Mouse (Mus musculus) midbrain, embryonic 16.5 days (tissue): Measurements from ENCODE around the gene Caskin1. TPM values are rescaled to one million over a fixed set of nuclear protein-coding genes. Genes with fewer than 3 reads are reported as not detected.
A peak's percentile ranks its signal among the peaks of the same experiment; 100 is the strongest.
"Not testable (repeated sequence)": the region's sequence is repeated elsewhere in the genome, so short reads cannot be mapped to it uniquely, and the experiment has no call there.

Experiments
- ATAC-seq: fragments of 200-750 bp; cut with Nextera tagmentation; 2 replicates; pipeline ENCODE4 v1.8.0; 2017; ENCODE audit warnings: moderate TSS enrichment
- H3K27ac ChIP-seq: fragments of 300-500 bp; sonication (generic); 2 replicates; pipeline ENCODE4 v1.5.1; 2014; ENCODE audit warnings: mild to moderate bottlenecking, low read length, mixed read lengths
- H3K27me3 ChIP-seq: fragments of 300-500 bp; sonication (generic); 2 replicates; pipeline ENCODE4 v1.6.1; 2014; ENCODE audit warnings: low read depth, low read length, mixed read lengths; ENCODE audit not compliant: control insufficient read depth, insufficient read depth
- H3K36me3 ChIP-seq: fragments of 300-500 bp; sonication (generic); 2 replicates; pipeline ENCODE4 v1.6.1; 2014; ENCODE audit warnings: mild to moderate bottlenecking, low read length, moderate library complexity, mixed read lengths; ENCODE audit not compliant: control insufficient read depth, insufficient read depth
- H3K4me1 ChIP-seq: fragments of 300-500 bp; sonication (generic); 2 replicates; pipeline ENCODE4 v1.6.1; 2014; ENCODE audit warnings: mild to moderate bottlenecking, low read length, mixed read lengths; ENCODE audit not compliant: control insufficient read depth, insufficient read depth
- H3K4me2 ChIP-seq: fragments of 300-500 bp; sonication (generic); 2 replicates; pipeline ENCODE4 v1.6.1; 2014; ENCODE audit warnings: mild to moderate bottlenecking, low read length, mixed read lengths
- H3K4me3 ChIP-seq: fragments of 300-500 bp; sonication (generic); 2 replicates; pipeline ENCODE4 v1.5.1; 2014; ENCODE audit warnings: low read depth, mild to moderate bottlenecking, low read length, moderate library complexity, mixed read lengths
- H3K9ac ChIP-seq: fragments of 300-500 bp; sonication (generic); 2 replicates; pipeline ENCODE4 v1.6.1; 2014; ENCODE audit warnings: low read depth, low read length, mixed read lengths
- H3K9me3 ChIP-seq: fragments of 300-500 bp; sonication (generic); replicated peaks from 2 replicates; pipeline ENCODE4 v1.6.1; 2014; ENCODE audit warnings: mild to moderate bottlenecking, low read length, mixed read lengths; ENCODE audit not compliant: control insufficient read depth, poor library complexity, severe bottlenecking
- WGBS: fragments of 180-500 bp; shearing (Covaris S2); extraction: QIAGEN DNeasy Blood & Tissue Kit; methylation state at CpG from one replicate; pipeline ENCODE4 v1.1.7; 2014; 5-methylcytosine and 5-hydroxymethylcytosine counted together
- polyA plus RNA-seq: library from polyadenylated mRNA; unstranded; fragments of >200 nt; fragmentation: Nextera tagmentation; extraction: Ambion mirVana; gene quantifications from 2 replicates; pipeline ENCODE4 v1.2.1, GENCODE M21; 2015

Gene Caskin1
- polyA plus RNA-seq, 1 experiment from 2014 or later = 45.7 TPM

DNA sequence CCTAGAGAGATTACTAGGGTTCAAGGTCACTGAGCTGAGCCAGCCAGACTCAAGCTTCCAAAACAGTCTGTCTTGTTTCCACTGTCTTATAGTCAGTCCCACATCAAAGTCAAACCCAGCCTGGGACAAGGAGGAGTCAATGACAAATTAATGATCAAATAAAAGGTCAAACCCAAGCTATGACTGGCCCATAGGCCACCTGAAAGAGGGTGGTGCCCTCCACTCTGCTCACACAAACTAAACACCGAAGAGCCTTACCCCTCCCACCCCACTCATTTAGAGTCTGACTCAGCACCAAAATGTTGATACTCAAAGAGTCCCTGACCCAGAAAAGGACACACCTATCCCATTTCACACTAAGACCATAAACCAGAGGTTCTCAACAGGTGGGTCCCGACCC lies 35.0 kb upstream of the Caskin1 start:
- Histone ChIP-seq H3K27ac (no peak overlapping the region), H3K27me3 (no peaks in the 10 kb centered on the region), H3K9me3 (no peaks in the 10 kb centered on the region), H3K4me2 (peak overlapping the region; percentile 78), H3K4me1 (peaks cover 14% of the 10 kb centered on the region), H3K4me3 (no peak overlapping the region), H3K36me3 (peaks cover 23% of the 10 kb centered on the region), H3K9ac (no peak overlapping the region)
- 91% methylated on average over 2 of the region's 2 CpGs for WGBS
- no peak for ATAC-seq

GRCm38 (mm10) chr17:24454218-24454755 lies 34.1 kb upstream of the Caskin1 start:
- H3K4me1 ChIP-seq = peaks cover 14% of the 10 kb centered on the region
- H3K4me3 ChIP-seq = peak overlapping the region; percentile 72
- H3K9ac ChIP-seq = peak overlapping the region; percentile 82
- peak overlapping the region; percentile 93 for H3K27ac ChIP-seq
- WGBS = 7% methylated on average over 14 of the region's 14 CpGs
- H3K36me3 ChIP-seq = peaks cover 17% of the 10 kb centered on the region
- no peak for ATAC-seq
- no peaks in the 10 kb centered on the region for H3K27me3 ChIP-seq
- H3K9me3 ChIP-seq = no peaks in the 10 kb centered on the region
- H3K4me2 ChIP-seq = peak overlapping the region; percentile 78

GRCm38 (mm10) chr17:24454756-24455522 lies 33.5 kb upstream of the Caskin1 start:
- peak overlapping the region; percentile 78 for H3K4me2 ChIP-seq
- H3K4me1 ChIP-seq = peaks cover 14% of the 10 kb centered on the region
- under 1% methylated on average over 67 of the region's 67 CpGs for WGBS
- peak overlapping the region; percentile 72 for H3K4me3 ChIP-seq
- H3K36me3 ChIP-seq = peaks cover 12% of the 10 kb centered on the region; the same call in 1 of the 2 replicates
- no peaks in the 10 kb centered on the region for H3K9me3 ChIP-seq
- peak overlapping the region; percentile 93 for H3K27ac ChIP-seq
- peak; percentile 94 for ATAC-seq
- H3K27me3 ChIP-seq = no peaks in the 10 kb centered on the region
- peak overlapping the region; percentile 82 for H3K9ac ChIP-seq

- H3K4me3 ChIP-seq = peak overlapping the region; percentile 72
- not testable (repeated sequence) for H3K9me3 ChIP-seq, H3K36me3 ChIP-seq, H3K9ac ChIP-seq, H3K27me3 ChIP-seq, ATAC-seq
- H3K4me1 ChIP-seq = peaks cover 14% of the 10 kb centered on the region
- WGBS = 54% methylated on average over 10 of the region's 10 CpGs
- 0 out of 2 replicates have a peak overlapping the region, but pooled peaks have one; percentile 5 for H3K27ac ChIP-seq
- H3K4me2 ChIP-seq = peak overlapping the region; percentile 39
Measured at GRCm38 (mm10) chr17:24455523-24456206, 32.7 kb upstream of the Caskin1 start.

DNA sequence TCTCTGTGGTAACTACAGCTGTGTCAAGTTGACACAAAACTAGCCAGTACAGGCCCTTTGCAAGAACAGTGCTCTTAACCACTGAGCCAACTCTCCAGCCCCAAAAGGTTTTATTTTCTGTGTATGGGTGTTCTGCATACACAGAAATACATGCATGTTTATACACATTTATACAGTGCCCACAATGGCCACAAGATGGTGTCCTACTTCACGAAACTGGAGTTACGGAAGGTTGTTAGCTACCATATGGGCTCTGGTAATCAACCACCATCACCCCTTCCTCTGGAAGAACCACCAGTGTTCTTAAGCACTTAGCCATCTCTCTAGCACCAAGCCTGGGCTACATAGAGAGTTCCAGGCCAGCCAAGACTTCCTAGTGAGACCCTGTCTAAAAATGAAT lies 26.8 kb upstream of the Caskin1 start:
- no peaks in the 10 kb centered on the region for H3K27me3 ChIP-seq
- H3K27ac ChIP-seq = no peak overlapping the region
- H3K4me1 ChIP-seq = no peaks in the 10 kb centered on the region
- no peaks in the 10 kb centered on the region for H3K9me3 ChIP-seq
- no peak overlapping the region for H3K4me3 ChIP-seq
- WGBS = 77% methylated on average over 2 of the region's 2 CpGs
- H3K4me2 ChIP-seq = no peak overlapping the region
- ATAC-seq = no peak
- H3K9ac ChIP-seq = no peak overlapping the region
- H3K36me3 ChIP-seq = no peaks in the 10 kb centered on the region

GRCm38 (mm10) chr17:24462932-24463331 lies 25.5 kb upstream of the Caskin1 start:
- Histone ChIP-seq H3K9ac (no peak overlapping the region), H3K4me3 (no peak overlapping the region), H3K9me3 (no peaks in the 10 kb centered on the region), H3K27ac (no peak overlapping the region), H3K27me3 (no peaks in the 10 kb centered on the region), H3K4me1 (no peaks in the 10 kb centered on the region), H3K36me3 (no peaks in the 10 kb centered on the region), H3K4me2 (no peak overlapping the region)
- 93% methylated on average over 1 of the region's 1 CpGs for whole genome bisulfite sequencing
- ATAC-seq = no peak

DNA sequence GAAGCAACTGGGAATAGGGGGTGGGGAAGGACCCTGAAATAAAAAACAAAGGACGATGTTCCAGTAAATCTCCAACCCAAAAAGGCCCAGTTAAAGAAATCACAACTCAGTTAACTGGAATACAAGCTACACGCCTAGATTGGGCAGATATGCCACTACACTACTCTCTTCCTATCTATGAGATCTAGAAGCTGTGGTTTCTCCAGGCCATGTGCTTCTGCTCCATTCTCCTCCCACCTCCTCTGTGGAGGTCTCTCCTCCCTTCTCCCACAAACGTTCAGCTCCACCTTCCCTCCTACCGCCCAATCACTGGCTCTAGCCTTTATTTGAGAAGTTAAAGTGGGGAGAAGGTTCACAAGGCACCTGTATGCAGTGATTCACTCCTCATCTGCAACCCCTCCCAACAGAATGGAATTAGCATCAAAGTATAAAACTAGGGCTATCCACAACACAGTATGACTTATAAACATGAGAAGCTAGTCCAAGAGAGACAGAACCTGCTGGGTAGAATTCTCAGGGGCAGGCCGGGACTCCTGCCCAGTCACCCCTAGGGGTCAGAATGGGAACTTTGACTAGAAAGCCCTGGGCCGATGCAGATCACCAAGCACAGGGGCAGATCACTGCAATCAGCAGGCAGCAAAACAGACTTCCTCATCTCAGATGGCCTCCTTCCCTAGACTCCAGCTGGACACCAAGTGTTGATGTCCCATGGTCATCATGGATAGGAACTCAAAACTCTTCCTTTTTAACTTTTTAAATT lies 24.8 kb upstream of the Caskin1 start:
- Histone ChIP-seq H3K4me2 (no peak overlapping the region), H3K27me3 (no peaks in the 10 kb centered on the region), H3K4me1 (no peaks in the 10 kb centered on the region), H3K9ac (no peak overlapping the region), H3K36me3 (no peaks in the 10 kb centered on the region), H3K9me3 (no peaks in the 10 kb centered on the region), H3K27ac (no peak overlapping the region), H3K4me3 (no peak overlapping the region)
- no peak for ATAC-seq
- 68% methylated on average over 6 of the region's 6 CpGs for WGBS

DNA sequence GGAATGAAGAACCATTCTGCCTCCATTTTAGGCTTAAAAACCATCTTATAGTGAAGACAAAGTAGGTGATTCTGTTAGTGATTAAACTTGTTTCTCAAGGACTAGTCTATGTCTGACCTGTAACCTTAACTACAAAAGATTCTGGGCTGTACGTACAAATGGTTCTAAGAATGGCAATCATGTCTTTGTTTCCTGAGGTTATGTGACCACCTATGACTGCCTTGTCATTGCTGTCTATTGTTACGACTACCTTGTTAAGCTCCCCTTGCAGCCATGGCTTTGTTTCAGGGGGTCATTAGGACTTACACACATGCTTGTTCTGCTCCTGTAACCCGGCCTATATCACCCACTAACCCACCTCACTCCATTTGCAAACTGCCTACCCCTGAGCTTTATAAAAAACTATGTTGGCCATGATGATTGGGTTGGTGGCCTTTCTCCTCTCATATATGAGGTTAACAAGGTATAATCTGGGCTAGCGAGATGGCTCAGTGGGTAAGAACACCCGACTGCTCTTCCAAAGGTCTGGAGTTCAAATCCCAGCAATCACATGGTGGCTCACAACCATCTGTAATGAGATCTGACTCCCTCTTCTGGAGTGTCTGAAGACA lies 19.7 kb upstream of the Caskin1 start:
- WGBS = 95% methylated on average over 5 of the region's 5 CpGs
- no peak for ATAC-seq
- no peaks in the 10 kb centered on the region for H3K27me3 ChIP-seq
- no peak overlapping the region for H3K9ac ChIP-seq
- H3K9me3 ChIP-seq = no peaks in the 10 kb centered on the region
- no peak overlapping the region for H3K4me2 ChIP-seq
- H3K27ac ChIP-seq = no peak overlapping the region
- H3K4me1 ChIP-seq = peaks cover 21% of the 10 kb centered on the region
- H3K36me3 ChIP-seq = no peaks in the 10 kb centered on the region
- H3K4me3 ChIP-seq = no peak overlapping the region
